Mouse (Mus musculus): ENCODE results near the gene Kcnd3. TPM values are rescaled to one million over a fixed set of nuclear protein-coding genes. Genes with fewer than 3 reads are reported as not detected.
A peak's percentile ranks its signal among the peaks of the same experiment; 100 is the strongest.

Kcnd3 gene
- polyA plus RNA-seq, 1 experiment from 2014 or later: 0.02 TPM

DNA sequence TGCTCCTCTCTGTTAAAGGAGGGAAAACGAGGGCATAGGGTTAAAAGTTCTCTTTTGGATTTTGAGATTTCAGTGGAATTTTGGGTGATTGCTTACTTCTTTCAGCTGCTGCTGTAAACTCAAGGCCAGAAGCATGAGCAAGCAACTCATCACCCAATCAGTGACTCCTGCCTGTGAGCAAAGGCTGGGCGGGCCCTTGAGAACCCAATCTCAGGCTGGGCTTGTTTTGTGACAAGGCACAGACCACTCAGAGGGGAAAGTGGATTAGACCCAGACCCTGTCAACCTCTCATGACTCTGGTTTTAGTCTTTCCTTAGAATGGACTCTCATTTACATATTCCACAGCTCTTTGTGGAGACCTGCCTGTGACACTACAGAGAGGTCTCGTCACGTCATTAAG is 28.7 kb upstream of the Kcnd3 start:
- no peak for TF ChIP-seq EP300 (IDR thresholded peaks at IDR 0.05; ENCODE audit: low read depth)
- no peak for TF ChIP-seq CTCF (IDR thresholded peaks at IDR 0.05; ENCODE audit: low read depth)
- Histone ChIP-seq H3K9ac (replicated peaks) (no peak overlapping the region), H3K4me2 (ENCODE audit: low read depth, low read length) (no peak overlapping the region), H3K9me3 (ENCODE audit: low read length) (no peaks in the 10 kb centered on the region), H3K4me3 (ENCODE audit: low read depth, low read length) (no peak overlapping the region), H3K27me3 (ENCODE audit: insufficient read depth, low read length) (no peaks in the 10 kb centered on the region), H3K36me3 (replicated peaks; ENCODE audit: insufficient read depth, low read length) (no peaks in the 10 kb centered on the region), H3K4me1 (ENCODE audit: insufficient read depth) (no peaks in the 10 kb centered on the region), H3K27ac (ENCODE audit: low read depth) (no peak overlapping the region)
- DNase-seq (no peak), ATAC-seq (no peak)
- WGBS (ENCODE audit: insufficient replicate concordance): 67% methylated on average over 4 of the region's 4 CpGs

- DNase-seq (no peak), ATAC-seq (no peak)
- Histone ChIP-seq H3K4me3 (ENCODE audit: low read depth, low read length) (no peak overlapping the region), H3K36me3 (replicated peaks; ENCODE audit: insufficient read depth, low read length) (no peaks in the 10 kb centered on the region), H3K9me3 (ENCODE audit: low read length) (no peaks in the 10 kb centered on the region), H3K4me2 (ENCODE audit: low read depth, low read length) (no peak overlapping the region), H3K27me3 (ENCODE audit: insufficient read depth, low read length) (no peaks in the 10 kb centered on the region), H3K9ac (replicated peaks) (no peak overlapping the region), H3K27ac (ENCODE audit: low read depth) (no peak overlapping the region), H3K4me1 (ENCODE audit: insufficient read depth) (no peaks in the 10 kb centered on the region)
- TF ChIP-seq EP300 (IDR thresholded peaks at IDR 0.05; ENCODE audit: low read depth): no peak
- no peak for TF ChIP-seq CTCF (IDR thresholded peaks at IDR 0.05; ENCODE audit: low read depth)
Observed at GRCm38 (mm10) chr3:105428586-105428985, 23.5 kb upstream of the Kcnd3 start.

DNA sequence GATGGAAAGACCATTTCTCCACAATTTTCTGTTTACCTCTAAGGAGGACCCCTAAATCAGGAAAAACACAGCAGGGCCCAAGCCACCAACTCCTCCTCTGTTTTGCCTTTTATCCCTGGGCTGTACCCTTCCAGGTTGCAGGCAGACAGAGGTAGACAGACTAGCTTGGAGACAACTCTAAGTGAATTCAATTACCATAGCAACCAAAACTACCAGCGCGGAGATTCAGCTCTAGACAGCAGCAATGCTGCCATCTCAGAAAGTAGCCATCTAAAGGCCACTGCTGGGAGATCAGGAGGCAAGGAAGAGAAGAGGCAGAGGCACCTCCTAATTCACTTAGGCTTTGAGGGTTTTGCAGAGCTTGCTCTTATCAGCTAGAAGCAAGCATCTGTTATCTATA is 15.7 kb upstream of the Kcnd3 start:
- Histone ChIP-seq H3K27ac (ENCODE audit: low read depth) (no peak overlapping the region), H3K9ac (replicated peaks) (no peak overlapping the region), H3K9me3 (ENCODE audit: low read length) (no peaks in the 10 kb centered on the region), H3K4me1 (ENCODE audit: insufficient read depth) (no peaks in the 10 kb centered on the region), H3K4me2 (ENCODE audit: low read depth, low read length) (no peak overlapping the region), H3K36me3 (replicated peaks; ENCODE audit: insufficient read depth, low read length) (no peaks in the 10 kb centered on the region), H3K4me3 (ENCODE audit: low read depth, low read length) (no peak overlapping the region), H3K27me3 (ENCODE audit: insufficient read depth, low read length) (no peaks in the 10 kb centered on the region)
- ATAC-seq (no peak), DNase-seq (no peak)
- 41% methylated on average over 2 of the region's 2 CpGs for WGBS (ENCODE audit: insufficient replicate concordance)
- TF ChIP-seq CTCF (IDR thresholded peaks at IDR 0.05; ENCODE audit: low read depth): no peak
- TF ChIP-seq EP300 (IDR thresholded peaks at IDR 0.05; ENCODE audit: low read depth): no peak

DNA sequence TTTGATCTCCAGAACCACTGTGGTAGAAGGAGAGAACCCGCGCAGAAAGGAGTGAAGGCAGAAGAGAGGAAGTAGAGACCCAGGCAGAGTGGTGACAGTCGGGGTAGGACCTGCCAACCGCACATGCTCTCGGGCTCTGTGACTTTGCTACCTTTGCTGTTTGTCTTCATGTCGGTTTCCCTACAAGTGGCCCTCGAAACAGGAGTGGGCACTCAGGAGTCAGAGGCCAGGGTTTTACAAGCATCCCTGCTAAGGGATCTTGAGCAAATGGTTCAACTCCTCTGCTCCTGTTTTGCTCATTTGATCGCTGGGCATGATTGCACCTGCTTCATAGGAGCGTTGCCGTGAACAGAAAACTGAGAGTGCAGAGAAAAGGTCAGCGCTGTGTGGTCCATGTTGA is 15.2 kb upstream of the Kcnd3 start:
- Histone ChIP-seq H3K27ac (ENCODE audit: low read depth) (no peak overlapping the region), H3K27me3 (ENCODE audit: insufficient read depth, low read length) (no peaks in the 10 kb centered on the region), H3K9ac (replicated peaks) (no peak overlapping the region), H3K4me2 (ENCODE audit: low read depth, low read length) (no peak overlapping the region), H3K9me3 (ENCODE audit: low read length) (no peaks in the 10 kb centered on the region), H3K4me1 (ENCODE audit: insufficient read depth) (no peaks in the 10 kb centered on the region), H3K36me3 (replicated peaks; ENCODE audit: insufficient read depth, low read length) (no peaks in the 10 kb centered on the region), H3K4me3 (ENCODE audit: low read depth, low read length) (no peak overlapping the region)
- 77% methylated on average over 11 of the region's 11 CpGs for WGBS (ENCODE audit: insufficient replicate concordance)
- DNase-seq (no peak), ATAC-seq (no peak)
- no peak for TF ChIP-seq EP300 (IDR thresholded peaks at IDR 0.05; ENCODE audit: low read depth)
- no peak for TF ChIP-seq CTCF (IDR thresholded peaks at IDR 0.05; ENCODE audit: low read depth)

DNA sequence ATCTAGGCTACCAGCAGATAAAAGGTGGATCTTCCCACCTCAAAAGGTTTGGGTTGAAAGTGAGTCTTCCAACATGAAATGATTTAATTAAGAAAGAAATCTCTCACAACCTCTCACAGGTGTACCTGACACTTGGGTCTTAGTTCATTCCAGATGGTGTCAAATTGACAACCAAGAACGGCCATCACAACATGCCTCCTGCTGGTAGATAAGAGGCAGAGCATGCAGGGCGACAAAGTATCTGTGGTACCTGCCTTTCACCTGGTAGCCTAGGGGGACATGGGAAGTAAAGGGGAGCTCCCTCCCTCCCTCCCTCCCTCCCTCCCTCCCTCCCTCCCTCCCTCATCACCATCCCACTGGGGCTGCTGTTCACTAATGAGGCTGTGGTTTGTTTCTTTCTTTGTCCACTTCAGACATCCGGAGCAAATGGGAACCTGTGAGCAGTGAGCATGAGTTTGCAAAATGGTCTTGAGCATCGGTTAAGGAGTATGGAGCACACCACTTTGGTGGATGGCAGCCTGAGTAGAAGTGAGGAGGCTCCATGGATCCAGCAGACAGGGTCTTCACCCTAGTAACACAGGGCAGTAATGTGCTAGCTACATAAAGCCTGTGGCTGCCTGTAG is 11.1 kb upstream of the Kcnd3 start:
- H3K4me1 ChIP-seq (ENCODE audit: insufficient read depth): no peaks in the 10 kb centered on the region
- H3K4me3 ChIP-seq (ENCODE audit: low read depth, low read length): no peak overlapping the region
- 36% methylated on average over 4 of the region's 4 CpGs for WGBS (ENCODE audit: insufficient replicate concordance)
- H3K9ac ChIP-seq (replicated peaks): no peak overlapping the region
- ATAC-seq (no peak), DNase-seq (no peak)
- TF ChIP-seq CTCF (IDR thresholded peaks at IDR 0.05; ENCODE audit: low read depth): no peak
- no peak for TF ChIP-seq EP300 (IDR thresholded peaks at IDR 0.05; ENCODE audit: low read depth)
- no peaks in the 10 kb centered on the region for H3K9me3 ChIP-seq (ENCODE audit: low read length)
- no peak overlapping the region for H3K4me2 ChIP-seq (ENCODE audit: low read depth, low read length)
- H3K27ac ChIP-seq (ENCODE audit: low read depth): no peak overlapping the region
- no peaks in the 10 kb centered on the region for H3K27me3 ChIP-seq (ENCODE audit: insufficient read depth, low read length)
- H3K36me3 ChIP-seq (replicated peaks; ENCODE audit: insufficient read depth, low read length): no peaks in the 10 kb centered on the region

DNA sequence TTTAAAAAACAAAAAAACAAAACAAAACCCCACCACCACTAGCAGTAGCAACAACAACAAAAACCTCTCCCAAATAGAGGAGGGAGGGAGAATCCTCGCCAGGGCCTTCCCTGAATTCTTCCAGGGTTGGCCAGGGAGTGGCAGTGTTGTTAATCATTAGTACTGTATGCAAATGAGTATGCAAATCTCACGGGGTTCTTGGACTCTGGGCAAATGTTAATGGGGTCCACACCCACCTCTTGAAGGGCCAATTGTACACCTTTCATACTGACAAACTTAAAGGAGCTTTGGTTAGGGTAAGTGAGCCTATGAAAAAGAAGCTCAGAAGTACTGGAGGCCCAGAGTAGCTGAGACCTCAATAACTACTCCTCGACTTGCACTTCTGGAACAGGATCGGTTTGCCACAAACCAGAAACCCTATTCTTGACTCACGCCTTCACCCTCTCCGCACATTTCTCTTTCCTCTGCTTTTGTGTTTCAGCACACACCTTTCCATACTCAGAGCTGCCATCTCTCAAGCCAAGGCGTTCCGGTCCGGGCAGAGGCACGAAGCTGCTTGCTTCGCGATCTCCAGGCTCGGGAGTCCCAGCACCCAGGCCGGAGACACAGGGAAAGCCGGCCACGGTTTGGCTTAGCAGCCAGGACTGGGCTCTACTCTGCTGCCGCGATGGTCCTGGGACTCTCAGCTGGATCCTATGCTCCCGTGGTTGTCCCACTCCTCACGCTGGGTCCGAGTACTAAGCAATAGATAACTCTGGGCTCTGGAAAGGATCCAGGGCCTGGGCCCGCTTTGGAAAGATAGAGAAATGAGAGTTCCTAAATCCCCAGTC is 1.3 kb upstream of the Kcnd3 start:
- Histone ChIP-seq H3K36me3 (replicated peaks; ENCODE audit: insufficient read depth, low read length) (no peaks in the 10 kb centered on the region), H3K27ac (ENCODE audit: low read depth) (no peak overlapping the region), H3K4me2 (ENCODE audit: low read depth, low read length) (peak overlapping the region; percentile 42), H3K9ac (replicated peaks) (no peak overlapping the region), H3K27me3 (ENCODE audit: insufficient read depth, low read length) (peaks cover 58% of the 10 kb centered on the region), H3K4me1 (ENCODE audit: insufficient read depth) (peaks cover 4% of the 10 kb centered on the region), H3K9me3 (ENCODE audit: low read length) (no peaks in the 10 kb centered on the region), H3K4me3 (ENCODE audit: low read depth, low read length) (no peak overlapping the region)
- DNase-seq (no peak), ATAC-seq (no peak)
- 1% methylated on average over 22 of the region's 22 CpGs for WGBS (ENCODE audit: insufficient replicate concordance)
- TF ChIP-seq EP300 (IDR thresholded peaks at IDR 0.05; ENCODE audit: low read depth): no peak
- TF ChIP-seq CTCF (IDR thresholded peaks at IDR 0.05; ENCODE audit: low read depth): peak; percentile 21; the same call in 1 of the 2 replicates

Data from liver, postnatal 0 days (tissue).